8 mouse cellular contexts compared by ENCODE assay signal in the genomic region with DNA sequence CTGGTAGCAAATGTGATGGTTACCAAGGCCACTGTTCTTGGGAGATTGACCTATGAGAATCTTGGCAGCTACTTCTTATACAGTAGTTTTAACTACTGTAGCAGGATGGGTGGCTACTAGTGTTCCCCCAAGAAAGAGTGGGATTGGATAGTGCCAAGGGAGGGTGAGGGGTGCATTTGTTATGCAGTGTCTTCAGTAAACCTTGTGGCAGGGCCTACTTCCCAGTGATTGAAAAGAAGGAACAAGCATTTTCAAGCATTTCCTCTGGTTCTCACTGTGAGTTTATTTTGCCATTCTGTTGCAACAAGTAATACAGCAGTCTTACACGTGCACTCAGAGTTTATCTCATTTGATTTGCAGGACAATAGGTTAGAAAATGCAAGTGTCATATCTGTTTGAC. TPM values are rescaled to one million over a fixed set of nuclear protein-coding genes. Genes with fewer than 3 reads are reported as not detected.
DNase-seq lines count a peak whose midpoint lies in the region; ATAC-seq and TF ChIP-seq lines count a peak whose summit lies in the region.

No protein-coding gene starts in this region.

- no peak for TF ChIP-seq CTCF in testis, adult 2 months (IDR thresholded peaks at IDR 0.05; ENCODE audit: control insufficient read depth, insufficient read depth, insufficient replicate concordance, low read depth, low read length)

- H3K4me3 ChIP-seq in erythroblast, embryonic 14.5 days (replicated peaks), result peak overlapping the region; percentile 91
- H3K4me3 ChIP-seq in testis, adult 2 months (ENCODE audit: control insufficient read depth, low read depth, low read length), result peak overlapping the region; percentile 99
- H3K4me3 ChIP-seq in limb, embryonic 15.5 days, result peak overlapping the region; percentile 94

- no peak for TF ChIP-seq POLR2A in testis, adult 2 months (IDR thresholded peaks at IDR 0.05; ENCODE audit: control insufficient read depth, low read depth, low read length)

- H3K36me3 ChIP-seq in erythroblast, embryonic 14.5 days (ENCODE audit: control insufficient read depth), result peaks cover 25% of the 10 kb centered on the region
- peaks cover 7% of the 10 kb centered on the region for H3K36me3 ChIP-seq in testis, adult 2 months (ENCODE audit: control insufficient read depth, insufficient read depth, low read length)
- peaks cover 37% of the 10 kb centered on the region for H3K36me3 ChIP-seq in limb, embryonic 15.5 days

- peak overlapping the region; percentile 87 for H3K4me2 ChIP-seq in limb, embryonic 15.5 days

- WGBS in limb, embryonic 15.5 days, result 51% methylated on average over 1 of the region's 1 CpGs

- H3K27me3 ChIP-seq in erythroblast, embryonic 14.5 days (ENCODE audit: control insufficient read depth), result no peaks in the 10 kb centered on the region
- H3K27me3 ChIP-seq in testis, adult 2 months (ENCODE audit: control insufficient read depth, insufficient read depth, low read length), result no peaks in the 10 kb centered on the region
- H3K27me3 ChIP-seq in limb, embryonic 15.5 days, result no peaks in the 10 kb centered on the region

- no peak overlapping the region for H3K27ac ChIP-seq in testis, adult 2 months (ENCODE audit: control insufficient read depth, insufficient read depth, low read depth, low read length)
- H3K27ac ChIP-seq in limb, embryonic 15.5 days, result peak overlapping the region; percentile 96

- peak overlapping the region; percentile 78 for H3K9ac ChIP-seq in limb, embryonic 15.5 days

- no peak for ATAC-seq in erythroblast, adult 5-6 weeks (replicated peaks; ENCODE audit: low FRiP score, poor library complexity, severe bottlenecking)
- no peak for ATAC-seq in limb, embryonic 15.5 days (ENCODE audit: insufficient number of reproducible peaks, low FRiP score, low TSS enrichment, low read depth)

- no peaks in the 10 kb centered on the region for H3K9me3 ChIP-seq in erythroblast, embryonic 14.5 days (ENCODE audit: control insufficient read depth, low read length)
- no peaks in the 10 kb centered on the region for H3K9me3 ChIP-seq in limb, embryonic 15.5 days

- DNase-seq in testis, postnatal 10 days (ENCODE audit: low spot score), result no peak
- no peak for DNase-seq in thymus, adult 18-20 months
- no peak for DNase-seq in MN1 (ENCODE audit: low spot score)
- no peak for DNase-seq in cerebellum, postnatal 14 days

- peaks cover 60% of the 10 kb centered on the region for H3K4me1 ChIP-seq in erythroblast, embryonic 14.5 days (ENCODE audit: control insufficient read depth)
- H3K4me1 ChIP-seq in testis, adult 2 months (ENCODE audit: control insufficient read depth, insufficient read depth, low read length), result peaks cover 17% of the 10 kb centered on the region
- H3K4me1 ChIP-seq in limb, embryonic 15.5 days, result peaks cover 39% of the 10 kb centered on the region

RNA-seq across cellular contexts. Expression of a gene that starts 1.1 kb away (rescaled TPM):
- polyA plus RNA-seq in erythroblast, embryonic 14.5 days (2012), result 0.37 and 0.48 TPM in 2 replicates
- 2.9 and 4.6 TPM in 2 replicates for total RNA-seq in erythroblast, adult 5-6 weeks (2015; ENCODE audit: low replicate concordance)
- total RNA-seq in erythroblast, adult 5-6 weeks (2017; ENCODE audit: low replicate concordance), result 2.9 and 3.3 TPM in 2 replicates
- polyA plus RNA-seq in testis, adult 2 months (2012; rRNA removed), result 82.6 and 84.1 TPM in 2 replicates
- polyA plus RNA-seq in limb, embryonic 15.5 days (2015; fragmentation: Nextera tagmentation; extraction: Ambion mirVana), result 40.8 and 42.9 TPM in 2 replicates

RNA-seq across cellular contexts. Expression of a gene that starts 1.3 kb away (rescaled TPM):
- polyA plus RNA-seq in erythroblast, embryonic 14.5 days (2012), result 32.3 and 34.1 TPM in 2 replicates
- total RNA-seq in erythroblast, adult 5-6 weeks (2015; ENCODE audit: low replicate concordance), result 11.1 and 20.1 TPM in 2 replicates
- 7.4 and 15.2 TPM in 2 replicates for total RNA-seq in erythroblast, adult 5-6 weeks (2017; ENCODE audit: low replicate concordance)
- 22.5 and 27.7 TPM in 2 replicates for polyA plus RNA-seq in testis, adult 2 months (2012; rRNA removed)
- polyA plus RNA-seq in limb, embryonic 15.5 days (2015; fragmentation: Nextera tagmentation; extraction: Ambion mirVana), result 60.1 and 62.1 TPM in 2 replicates

RNA-seq across cellular contexts. Expression of a gene that starts 11.5 kb away (rescaled TPM):
- 0.15 and 0.16 TPM in 2 replicates for polyA plus RNA-seq in erythroblast, embryonic 14.5 days (2012)
- total RNA-seq in erythroblast, adult 5-6 weeks (2015; ENCODE audit: low replicate concordance), result not detected in 2 replicates
- not detected in 2 replicates for total RNA-seq in erythroblast, adult 5-6 weeks (2017; ENCODE audit: low replicate concordance)
- polyA plus RNA-seq in testis, adult 2 months (2012; rRNA removed), result 0.14 and 0.18 TPM in 2 replicates
- polyA plus RNA-seq in limb, embryonic 15.5 days (2015; fragmentation: Nextera tagmentation; extraction: Ambion mirVana), result 0.42 TPM in 1 of 2 replicates, not detected in the other

RNA-seq across cellular contexts. Expression of a gene that starts 35.6 kb away (rescaled TPM):
- 1.4 and 1.9 TPM in 2 replicates for polyA plus RNA-seq in erythroblast, embryonic 14.5 days (2012)
- total RNA-seq in erythroblast, adult 5-6 weeks (2015; ENCODE audit: low replicate concordance), result 7.7 and 30.0 TPM in 2 replicates
- 2.9 and 3.5 TPM in 2 replicates for total RNA-seq in erythroblast, adult 5-6 weeks (2017; ENCODE audit: low replicate concordance)
- polyA plus RNA-seq in testis, adult 2 months (2012; rRNA removed), result 6.8 and 7.0 TPM in 2 replicates
- polyA plus RNA-seq in limb, embryonic 15.5 days (2015; fragmentation: Nextera tagmentation; extraction: Ambion mirVana), result 11.0 and 11.3 TPM in 2 replicates

RNA-seq across cellular contexts. Expression of a gene that starts 43.8 kb away (rescaled TPM):
- polyA plus RNA-seq in erythroblast, embryonic 14.5 days (2012), result 0.49 and 0.53 TPM in 2 replicates
- 1.9 and 5.6 TPM in 2 replicates for total RNA-seq in erythroblast, adult 5-6 weeks (2015; ENCODE audit: low replicate concordance)
- 2.8 and 3.2 TPM in 2 replicates for total RNA-seq in erythroblast, adult 5-6 weeks (2017; ENCODE audit: low replicate concordance)
- 21.2 TPM in 2 replicates for polyA plus RNA-seq in testis, adult 2 months (2012; rRNA removed)
- 11.3 and 13.4 TPM in 2 replicates for polyA plus RNA-seq in limb, embryonic 15.5 days (2015; fragmentation: Nextera tagmentation; extraction: Ambion mirVana)

Comparison
In these comparisons a context has a peak if more than half of its experiments do, and no peak if none do; other contexts are left out.
1. RNA of a gene that starts 1.1 kb away (polyA plus RNA-seq): 82.6 to 84.1 TPM in testis, adult 2 months and 40.8 to 42.9 TPM in limb, embryonic 15.5 days; 0.37 to 0.48 TPM in erythroblast, embryonic 14.5 days; every median in the first group is over 10 times any median in the second.
2. Peak in every context shown above with its lines, with median percentiles within 50 percentile points of each other: H3K4me3 ChIP-seq.